Mouse (Mus musculus): ENCODE results near the gene Vipas39.

GRCm38 (mm10) chr12:87260562-87260961 lies 5.5 kb downstream of the Vipas39 start:
- TF ChIP-seq CTCF (IDR thresholded peaks at IDR 0.05; ENCODE audit: extremely low read depth, insufficient read length, insufficient replicate concordance, low read depth, low read length) (no peak), POLR2A (IDR thresholded peaks at IDR 0.05; ENCODE audit: low read depth, low read length) (no peak)
